Mouse (Mus musculus) spleen, postnatal 0 days (tissue): ENCODE results near the gene Aknad1. TPM values are rescaled to one million over a fixed set of nuclear protein-coding genes. Genes with fewer than 3 reads are reported as not detected.

Experiments used
- polyA plus RNA-seq: library from polyadenylated mRNA; unstranded; fragments of >200 nt; fragmentation: Nextera tagmentation; extraction: Ambion mirVana; gene quantifications from 2 replicates; pipeline ENCODE4 v1.2.1, GENCODE M21; 2015

Aknad1 gene
- 0.40 and 0.59 TPM in 2 replicates for polyA plus RNA-seq

GRCm38 (mm10) chr3:108739045-108739708, at the start of gene Aknad1:
Gene Aknad1 (plus strand): TSS chr3:108739658.

DNA sequence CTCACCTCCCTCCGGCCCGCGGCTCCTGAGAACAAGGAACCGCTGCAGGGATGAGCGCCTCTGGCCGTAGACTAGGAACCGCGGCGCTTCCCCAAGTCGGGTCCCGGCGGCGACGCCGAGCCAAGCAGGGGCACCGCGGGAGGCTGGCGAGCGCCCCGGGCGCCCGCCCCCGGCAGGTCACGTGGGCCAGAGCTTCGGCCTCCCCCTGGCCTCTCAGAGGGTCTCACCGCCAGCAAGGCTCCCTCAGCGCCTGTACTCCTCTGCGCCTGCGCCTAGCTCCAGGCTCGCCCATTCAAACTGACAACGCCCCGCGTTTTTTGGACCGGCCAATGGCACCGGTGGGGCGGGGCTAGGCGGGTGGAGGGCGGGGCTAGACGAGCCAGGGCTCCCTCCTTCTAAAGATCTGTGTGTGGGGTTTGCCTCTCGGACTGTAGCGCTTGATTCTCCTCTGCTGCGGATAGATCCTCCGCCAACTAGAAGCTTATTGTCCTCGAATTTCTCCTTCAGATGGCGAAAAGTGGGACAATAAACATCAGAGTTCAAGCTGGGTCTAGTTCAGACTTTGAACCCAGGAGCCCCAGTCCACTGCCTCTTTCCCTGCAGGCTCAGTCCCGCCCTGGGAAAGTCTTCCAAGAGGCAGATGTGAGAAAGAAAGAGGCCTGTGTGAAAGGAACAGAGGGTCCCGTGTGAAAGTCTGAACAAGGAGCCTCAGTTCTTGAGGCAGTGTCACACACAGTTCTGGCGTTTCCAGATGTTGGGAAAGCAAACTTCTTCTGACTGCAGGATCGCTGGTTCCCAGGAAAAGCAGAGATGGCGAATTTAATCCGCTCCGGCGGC, 17.2 kb upstream of the Aknad1 start, which contains the start of gene Gpsm2:
Gpsm2 (minus strand) TSS at position 274 of the 837 bp plus-strand sequence.

Other genes with a start within 250 kb of the Aknad1 start
- not detected in 2 replicates for gene 1700013F07Rik, start 205.5 kb upstream of the Aknad1 start, polyA plus RNA-seq
- 0.33 and 0.75 TPM in 2 replicates for gene 5330417C22Rik, start 203.1 kb upstream of the Aknad1 start, polyA plus RNA-seq
- 17.0 and 19.3 TPM in 2 replicates for gene Tmem167b, start 177.2 kb upstream of the Aknad1 start, polyA plus RNA-seq
- gene Taf13, start 168.0 kb upstream of the Aknad1 start, polyA plus RNA-seq: 15.7 and 17.6 TPM in 2 replicates
- 2.7 and 3.5 TPM in 2 replicates for gene Wdr47, start 148.4 kb upstream of the Aknad1 start, polyA plus RNA-seq
- gene Clcc1, start 85.7 kb upstream of the Aknad1 start, polyA plus RNA-seq: 52.5 and 52.8 TPM in 2 replicates
- 42.9 and 47.5 TPM in 2 replicates for gene Gpsm2, start 17.3 kb upstream of the Aknad1 start, polyA plus RNA-seq
- 23.4 and 27.0 TPM in 2 replicates for gene Stxbp3, start 100.9 kb downstream of the Aknad1 start, polyA plus RNA-seq
- 0.07 and 0.13 TPM in 2 replicates for gene Fndc7, start 150.3 kb downstream of the Aknad1 start, polyA plus RNA-seq
- 46.3 and 49.8 TPM in 2 replicates for gene Prpf38b, start 172.1 kb downstream of the Aknad1 start, polyA plus RNA-seq
- gene Henmt1, start 200.2 kb downstream of the Aknad1 start, polyA plus RNA-seq: 0.40 TPM in 1 of 2 replicates, not detected in the other
- gene Gm9857, start 200.8 kb downstream of the Aknad1 start, polyA plus RNA-seq: not detected in 2 replicates